Mouse (Mus musculus) heart, embryonic 12.5 days (tissue): ENCODE data around the gene Zdhhc14. TPM values are rescaled to one million over a fixed set of nuclear protein-coding genes. Genes with fewer than 3 reads are reported as not detected.

Source experiments
- ATAC-seq: fragments of 200-750 bp; cut with Nextera tagmentation; 2 replicates; pipeline ENCODE4 v1.8.0; 2017; ENCODE audit warnings: moderate TSS enrichment, moderate library complexity; ENCODE audit not compliant: insufficient number of reproducible peaks, low FRiP score
- H3K27ac ChIP-seq: fragments of 300-500 bp; sonication (generic); 2 replicates; pipeline ENCODE4 v1.5.1; 2016; ENCODE audit warnings: mild to moderate bottlenecking, moderate library complexity; ENCODE audit not compliant: poor library complexity, severe bottlenecking
- H3K27me3 ChIP-seq: fragments of 300-500 bp; sonication (generic); replicated peaks from 2 replicates; pipeline ENCODE4 v1.6.1; 2016; ENCODE audit warnings: mild to moderate bottlenecking, moderate library complexity
- H3K36me3 ChIP-seq: fragments of 300-500 bp; sonication (generic); 2 replicates; pipeline ENCODE4 v1.6.1; 2016; ENCODE audit warnings: mild to moderate bottlenecking, moderate library complexity
- H3K4me1 ChIP-seq: fragments of 300-500 bp; sonication (generic); replicated peaks from 2 replicates; pipeline ENCODE4 v1.6.1; 2016; ENCODE audit warnings: mild to moderate bottlenecking
- H3K4me2 ChIP-seq: fragments of 300-500 bp; sonication (generic); 2 replicates; pipeline ENCODE4 v1.6.1; 2016; ENCODE audit warnings: mild to moderate bottlenecking, moderate library complexity
- H3K4me3 ChIP-seq: fragments of 300-500 bp; sonication (generic); 2 replicates; pipeline ENCODE4 v1.5.1; 2016; ENCODE audit warnings: mild to moderate bottlenecking
- H3K9ac ChIP-seq: fragments of 300-500 bp; sonication (generic); 2 replicates; pipeline ENCODE4 v1.6.1; 2016; ENCODE audit warnings: mild to moderate bottlenecking, moderate library complexity
- H3K9me3 ChIP-seq: fragments of 300-500 bp; sonication (generic); replicated peaks from 2 replicates; pipeline ENCODE4 v1.6.1; 2016; ENCODE audit warnings: mild to moderate bottlenecking, moderate library complexity
- WGBS: fragments of 180-500 bp; shearing (Covaris S2); methylation state at CpG from one replicate; pipeline ENCODE4 v1.1.7; 2016; 5-methylcytosine and 5-hydroxymethylcytosine counted together
- polyA plus RNA-seq: library from polyadenylated mRNA; unstranded; fragments of >200 nt; fragmentation: Nextera tagmentation; extraction: Ambion mirVana; gene quantifications from 2 replicates; pipeline ENCODE4 v1.2.1, GENCODE M21; 2016

Gene Zdhhc14
- polyA plus RNA-seq, 1 experiment from 2014 or later: 1.6 TPM

- Histone ChIP-seq H3K9ac (no peak overlapping the region; the same call in 1 of the 2 replicates), H3K4me3 (no peak overlapping the region)
- no peak for ATAC-seq
These were observed 44.1 kb downstream of the Zdhhc14 start for GRCm38 (mm10) chr17:5536259-5537094.

DNA sequence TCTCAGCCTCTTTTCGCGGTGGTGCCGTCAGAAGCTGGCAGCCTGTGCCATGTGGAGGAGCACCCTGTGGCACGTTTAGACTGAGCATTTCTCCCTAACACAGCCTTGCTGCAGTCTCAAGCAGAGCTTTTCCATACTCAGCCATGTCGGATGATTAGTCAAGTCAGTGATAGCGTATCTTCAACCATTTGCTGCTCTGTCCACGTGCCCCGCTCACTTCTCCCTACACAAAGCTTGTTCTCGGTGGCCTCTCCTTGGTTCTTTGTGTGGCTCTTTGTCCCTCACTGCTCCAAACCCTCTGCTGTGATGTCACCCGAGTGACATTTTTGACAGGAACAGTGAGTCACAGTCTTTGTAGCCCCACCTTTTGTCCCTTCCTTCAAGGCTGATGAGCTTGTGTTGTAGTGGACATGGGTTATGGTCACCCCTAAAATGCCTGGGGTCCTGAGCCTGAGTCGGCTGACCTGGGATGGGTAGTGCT lies 44.8 kb downstream of the Zdhhc14 start:
- no peaks in the 10 kb centered on the region for H3K9me3 ChIP-seq
- no peak for ATAC-seq
- H3K4me1 ChIP-seq: 0 out of 2 replicates have a peak, but pooled peaks cover 2% of the 10 kb centered on the region
- H3K9ac ChIP-seq: no peak overlapping the region
- no peak overlapping the region for H3K4me2 ChIP-seq
- H3K27ac ChIP-seq: no peak overlapping the region
- peaks cover 7% of the 10 kb centered on the region; the same call in 1 of the 2 replicates for H3K27me3 ChIP-seq
- WGBS: 55% methylated on average over 11 of the region's 11 CpGs
- no peak overlapping the region for H3K4me3 ChIP-seq
- H3K36me3 ChIP-seq: no peaks in the 10 kb centered on the region

More at GRCm38 (mm10) chr17:5536259-5537094, 44.1 kb downstream of the Zdhhc14 start:
- H3K4me2 ChIP-seq: no peak overlapping the region
- H3K4me1 ChIP-seq: 0 out of 2 replicates have a peak, but pooled peaks cover 2% of the 10 kb centered on the region
- no peaks in the 10 kb centered on the region for H3K9me3 ChIP-seq
- H3K27me3 ChIP-seq: peaks cover 7% of the 10 kb centered on the region; the same call in 1 of the 2 replicates
- H3K36me3 ChIP-seq: no peaks in the 10 kb centered on the region
- no peak overlapping the region for H3K27ac ChIP-seq
- WGBS: 68% methylated on average over 10 of the region's 12 CpGs

DNA sequence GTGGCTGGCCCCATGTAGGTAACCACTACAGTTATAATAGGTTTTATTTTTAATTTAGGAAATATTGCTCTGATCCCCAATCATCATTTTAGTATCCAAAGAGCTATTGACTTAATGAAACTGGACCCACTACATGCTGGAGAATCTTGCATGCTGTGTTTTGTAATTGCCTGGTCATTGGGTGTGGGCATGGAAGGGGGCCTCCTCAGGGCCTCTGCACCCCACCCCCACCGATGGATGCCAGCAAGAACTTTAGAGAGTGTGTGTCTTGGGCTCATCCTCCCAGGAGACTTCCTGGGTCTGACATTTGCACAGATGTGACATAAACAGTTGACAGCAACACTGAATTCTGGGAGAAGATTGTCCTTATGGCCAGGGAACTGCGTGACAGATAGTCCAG lies 49.8 kb downstream of the Zdhhc14 start:
- 75% methylated on average over 2 of the region's 2 CpGs for WGBS
- no peak for ATAC-seq
- no peaks in the 10 kb centered on the region for H3K4me1 ChIP-seq
- H3K36me3 ChIP-seq: no peaks in the 10 kb centered on the region
- no peak overlapping the region for H3K27ac ChIP-seq
- no peak overlapping the region for H3K4me2 ChIP-seq
- H3K9me3 ChIP-seq: 0 out of 2 replicates have a peak, but pooled peaks cover 4% of the 10 kb centered on the region
- H3K9ac ChIP-seq: no peak overlapping the region
- H3K27me3 ChIP-seq: peaks cover 4% of the 10 kb centered on the region; the same call in 1 of the 2 replicates
- no peak overlapping the region for H3K4me3 ChIP-seq

DNA sequence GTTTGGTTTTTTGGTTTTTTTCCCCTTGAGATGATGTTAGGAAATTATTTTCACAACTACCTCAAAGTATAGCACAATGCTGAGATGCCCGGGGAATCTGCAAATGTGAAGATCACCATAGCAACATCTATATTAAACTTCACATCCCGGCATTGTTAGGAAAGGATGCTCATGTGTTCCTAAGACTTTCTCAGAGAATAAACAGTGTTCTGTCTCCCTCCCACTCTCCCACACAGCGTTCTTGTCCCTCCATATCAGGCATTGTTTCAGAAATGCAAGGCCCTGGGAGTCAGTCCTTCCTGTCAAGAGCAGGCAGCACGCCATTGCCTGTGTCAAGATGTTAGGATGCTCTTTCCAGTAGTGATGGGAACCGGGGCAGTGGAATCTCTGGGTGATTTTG lies 51.7 kb downstream of the Zdhhc14 start:
- Histone ChIP-seq H3K4me1 (no peaks in the 10 kb centered on the region), H3K27me3 (no peaks in the 10 kb centered on the region), H3K27ac (no peak overlapping the region), H3K9me3 (0 out of 2 replicates have a peak, but pooled peaks cover 4% of the 10 kb centered on the region), H3K9ac (no peak overlapping the region), H3K36me3 (no peaks in the 10 kb centered on the region), H3K4me3 (no peak overlapping the region), H3K4me2 (no peak overlapping the region)
- 73% methylated on average over 5 of the region's 5 CpGs for WGBS
- ATAC-seq: no peak

DNA sequence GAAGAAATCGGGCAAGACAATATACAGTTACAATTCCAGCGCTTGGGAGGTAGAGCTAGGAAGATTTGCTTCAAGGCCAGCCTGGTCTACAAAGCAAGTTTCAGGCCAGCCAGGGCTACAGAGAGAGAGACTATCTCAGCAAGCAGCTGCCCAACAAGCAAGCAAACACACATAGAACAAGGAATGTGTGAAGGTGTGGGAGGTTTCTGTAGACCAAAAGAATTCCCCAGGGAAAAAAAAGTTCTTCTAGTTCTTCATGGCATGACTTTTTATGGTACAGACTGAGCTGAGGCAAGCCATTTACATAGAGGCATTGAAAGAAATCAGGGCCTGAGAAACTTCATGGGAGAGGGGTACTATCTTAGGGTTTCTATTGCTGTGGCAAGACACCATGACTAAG lies 52.7 kb downstream of the Zdhhc14 start:
- no peaks in the 10 kb centered on the region for H3K36me3 ChIP-seq
- H3K27ac ChIP-seq: no peak overlapping the region
- ATAC-seq: no peak
- no peak overlapping the region for H3K4me2 ChIP-seq
- WGBS: 90% methylated on average over 2 of the region's 2 CpGs
- 0 out of 2 replicates have a peak, but pooled peaks cover 4% of the 10 kb centered on the region for H3K9me3 ChIP-seq
- H3K27me3 ChIP-seq: no peaks in the 10 kb centered on the region
- H3K4me3 ChIP-seq: no peak overlapping the region
- no peaks in the 10 kb centered on the region for H3K4me1 ChIP-seq
- no peak overlapping the region for H3K9ac ChIP-seq

- Histone ChIP-seq H3K36me3 (no peaks in the 10 kb centered on the region), H3K4me2 (no peak overlapping the region), H3K27ac (no peak overlapping the region), H3K9me3 (0 out of 2 replicates have a peak, but pooled peaks cover 4% of the 10 kb centered on the region), H3K9ac (no peak overlapping the region), H3K4me1 (no peaks in the 10 kb centered on the region), H3K27me3 (no peaks in the 10 kb centered on the region), H3K4me3 (no peak overlapping the region)
- no peak for ATAC-seq
- 95% methylated on average over 2 of the region's 2 CpGs for WGBS
These were observed 56.2 kb downstream of the Zdhhc14 start for GRCm38 (mm10) chr17:5548546-5548945.

- no peak overlapping the region for H3K4me2 ChIP-seq
- 88% methylated on average over 6 of the region's 6 CpGs for WGBS
- 0 out of 2 replicates have a peak, but pooled peaks cover 4% of the 10 kb centered on the region for H3K9me3 ChIP-seq
- H3K36me3 ChIP-seq: no peaks in the 10 kb centered on the region
- H3K27ac ChIP-seq: no peak overlapping the region
- H3K9ac ChIP-seq: no peak overlapping the region
- no peak for ATAC-seq
- no peaks in the 10 kb centered on the region for H3K4me1 ChIP-seq
- 0 out of 2 replicates have a peak, but pooled peaks cover 3% of the 10 kb centered on the region for H3K27me3 ChIP-seq
- H3K4me3 ChIP-seq: no peak overlapping the region
These were observed 57.1 kb downstream of the Zdhhc14 start for GRCm38 (mm10) chr17:5549460-5549859.

DNA sequence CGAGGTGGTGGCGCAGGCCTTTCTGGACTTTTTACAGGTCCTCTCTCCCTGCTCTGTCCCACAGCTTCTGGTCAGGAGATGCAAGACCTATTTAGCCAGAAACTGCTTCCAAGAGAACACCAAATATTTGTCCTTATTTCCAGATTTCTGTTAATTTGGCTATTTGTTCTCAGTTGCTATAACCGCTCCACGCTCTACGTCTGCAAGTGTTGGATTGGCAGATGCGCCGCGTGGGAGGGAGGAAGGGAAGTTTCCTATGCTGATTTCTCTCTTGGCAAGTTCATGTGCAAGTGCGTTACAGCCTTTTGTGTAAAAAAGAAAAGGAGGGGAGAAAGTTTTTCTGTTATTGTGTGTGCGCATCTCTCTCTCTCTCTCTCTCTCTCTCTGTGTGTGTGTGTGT lies 58.1 kb downstream of the Zdhhc14 start:
- ATAC-seq: no peak
- no peak overlapping the region for H3K27ac ChIP-seq
- 0 out of 2 replicates have a peak, but pooled peaks cover 3% of the 10 kb centered on the region for H3K27me3 ChIP-seq
- 89% methylated on average over 10 of the region's 10 CpGs for WGBS
- no peak overlapping the region for H3K4me2 ChIP-seq
- H3K9me3 ChIP-seq: 0 out of 2 replicates have a peak, but pooled peaks cover 4% of the 10 kb centered on the region
- H3K9ac ChIP-seq: no peak overlapping the region
- no peaks in the 10 kb centered on the region for H3K36me3 ChIP-seq
- H3K4me3 ChIP-seq: no peak overlapping the region
- H3K4me1 ChIP-seq: no peaks in the 10 kb centered on the region

GRCm38 (mm10) chr17:5551136-5551535 lies 58.8 kb downstream of the Zdhhc14 start:
- no peak for ATAC-seq
- 79% methylated on average over 3 of the region's 3 CpGs for WGBS
- no peaks in the 10 kb centered on the region for H3K9me3 ChIP-seq
- H3K4me3 ChIP-seq: no peak overlapping the region
- 0 out of 2 replicates have a peak, but pooled peaks cover 3% of the 10 kb centered on the region for H3K27me3 ChIP-seq
- no peaks in the 10 kb centered on the region for H3K36me3 ChIP-seq
- no peaks in the 10 kb centered on the region for H3K4me1 ChIP-seq
- H3K4me2 ChIP-seq: no peak overlapping the region
- no peak overlapping the region for H3K9ac ChIP-seq
- no peak overlapping the region for H3K27ac ChIP-seq

GRCm38 (mm10) chr17:5552036-5552760 lies 59.8 kb downstream of the Zdhhc14 start:
- H3K9ac ChIP-seq: no peak overlapping the region
- no peak overlapping the region for H3K4me2 ChIP-seq
- no peaks in the 10 kb centered on the region for H3K9me3 ChIP-seq
- 0 out of 2 replicates have a peak, but pooled peaks cover 3% of the 10 kb centered on the region for H3K27me3 ChIP-seq
- H3K4me1 ChIP-seq: no peaks in the 10 kb centered on the region
- WGBS: 73% methylated on average over 14 of the region's 14 CpGs
- no peak overlapping the region for H3K27ac ChIP-seq
- no peak overlapping the region for H3K4me3 ChIP-seq
- H3K36me3 ChIP-seq: no peaks in the 10 kb centered on the region
- no peak for ATAC-seq

GRCm38 (mm10) chr17:5553556-5553955 lies 61.2 kb downstream of the Zdhhc14 start:
- Histone ChIP-seq H3K27ac (no peak overlapping the region), H3K9ac (no peak overlapping the region), H3K9me3 (no peaks in the 10 kb centered on the region), H3K4me3 (no peak overlapping the region), H3K36me3 (no peaks in the 10 kb centered on the region), H3K4me1 (no peaks in the 10 kb centered on the region), H3K27me3 (0 out of 2 replicates have a peak, but pooled peaks cover 3% of the 10 kb centered on the region), H3K4me2 (no peak overlapping the region)
- ATAC-seq: no peak
- 86% methylated on average over 5 of the region's 5 CpGs for WGBS
